Mouse (Mus musculus) liver, embryonic 16.5 days (tissue): Measurements from ENCODE around the gene Macrod2. TPM values are rescaled to one million over a fixed set of nuclear protein-coding genes. Genes with fewer than 3 reads are reported as not detected.

ENCODE experiments used
- ATAC-seq: fragments of 200-750 bp; cut with Nextera tagmentation; 2 replicates; pipeline ENCODE4 v1.8.0; 2017; ENCODE audit warnings: low read depth, mild to moderate bottlenecking, moderate number of reproducible peaks, moderate library complexity
- H3K27ac ChIP-seq: fragments of 300-500 bp; sonication (generic); 2 replicates; pipeline ENCODE4 v1.5.1; 2014; ENCODE audit warnings: mild to moderate bottlenecking, low read length
- H3K27me3 ChIP-seq: fragments of 300-500 bp; sonication (generic); 2 replicates; pipeline ENCODE4 v1.6.1; 2014; ENCODE audit warnings: low read depth, low read length, mixed read lengths; ENCODE audit not compliant: control insufficient read depth, insufficient read depth
- H3K36me3 ChIP-seq: fragments of 300-500 bp; sonication (generic); 2 replicates; pipeline ENCODE4 v1.6.1; 2014; ENCODE audit warnings: mild to moderate bottlenecking; ENCODE audit not compliant: control insufficient read depth, insufficient read depth
- H3K4me1 ChIP-seq: fragments of 300-500 bp; sonication (generic); 2 replicates; pipeline ENCODE4 v1.6.1; 2014; ENCODE audit warnings: low read depth, low read length, mixed read lengths; ENCODE audit not compliant: control insufficient read depth
- H3K4me2 ChIP-seq: fragments of 300-500 bp; sonication (generic); 2 replicates; pipeline ENCODE4 v1.6.1; 2014; ENCODE audit warnings: low read depth, low read length, mixed read lengths
- H3K4me3 ChIP-seq: fragments of 300-500 bp; sonication (generic); 2 replicates; pipeline ENCODE4 v1.5.1; 2014; ENCODE audit warnings: low read depth, mild to moderate bottlenecking, low read length
- H3K9ac ChIP-seq: fragments of 300-500 bp; sonication (generic); 2 replicates; pipeline ENCODE4 v1.6.1; 2014; ENCODE audit warnings: low read depth, low read length
- H3K9me3 ChIP-seq: fragments of 300-500 bp; sonication (generic); replicated peaks from 2 replicates; pipeline ENCODE4 v1.6.1; 2016; ENCODE audit warnings: low read length; ENCODE audit not compliant: control insufficient read depth
- WGBS: fragments of 180-500 bp; shearing (Covaris S2); extraction: QIAGEN DNeasy Blood & Tissue Kit; methylation state at CpG from one replicate; pipeline ENCODE4 v1.1.7; 2014; ENCODE audit not compliant: insufficient replicate concordance; 5-methylcytosine and 5-hydroxymethylcytosine counted together
- polyA plus RNA-seq: library from polyadenylated mRNA; unstranded; fragments of >200 nt; fragmentation: Nextera tagmentation; extraction: Ambion mirVana; gene quantifications from 2 replicates; pipeline ENCODE4 v1.2.1, GENCODE M21; 2015

Macrod2 gene
- polyA plus RNA-seq, 1 experiment from 2014 or later = 5.5 TPM

- whole genome bisulfite sequencing = 55% methylated on average over 8 of the region's 8 CpGs
- Histone ChIP-seq H3K27me3 (no peaks in the 10 kb centered on the region), H3K4me1 (no peaks in the 10 kb centered on the region), H3K9me3 (no peaks in the 10 kb centered on the region), H3K9ac (no peak overlapping the region), H3K27ac (no peak overlapping the region), H3K36me3 (no peaks in the 10 kb centered on the region), H3K4me2 (no peak overlapping the region), H3K4me3 (no peak overlapping the region)
- no peak for ATAC-seq
Observed at GRCm38 (mm10) chr2:141825606-141826495, 1430.7 kb downstream of the Macrod2 start.

GRCm38 (mm10) chr2:141830496-141830895 is 1435.4 kb downstream of the Macrod2 start:
- ATAC-seq = no peak
- Histone ChIP-seq H3K27ac (no peak overlapping the region), H3K9me3 (no peaks in the 10 kb centered on the region), H3K9ac (no peak overlapping the region), H3K4me1 (no peaks in the 10 kb centered on the region), H3K36me3 (no peaks in the 10 kb centered on the region), H3K4me2 (no peak overlapping the region), H3K4me3 (no peak overlapping the region), H3K27me3 (no peaks in the 10 kb centered on the region)
- WGBS = 51% methylated on average over 2 of the region's 2 CpGs

- WGBS = 63% methylated on average over 5 of the region's 5 CpGs
- Histone ChIP-seq H3K4me1 (no peaks in the 10 kb centered on the region), H3K9ac (no peak overlapping the region), H3K4me2 (no peak overlapping the region), H3K9me3 (no peaks in the 10 kb centered on the region), H3K27ac (no peak overlapping the region), H3K36me3 (no peaks in the 10 kb centered on the region), H3K4me3 (no peak overlapping the region), H3K27me3 (no peaks in the 10 kb centered on the region)
- ATAC-seq = no peak
Observed at GRCm38 (mm10) chr2:141831515-141831914, 1436.4 kb downstream of the Macrod2 start.

- Histone ChIP-seq H3K4me1 (no peaks in the 10 kb centered on the region), H3K27me3 (no peaks in the 10 kb centered on the region), H3K9me3 (no peaks in the 10 kb centered on the region), H3K27ac (no peak overlapping the region), H3K4me3 (no peak overlapping the region), H3K9ac (no peak overlapping the region), H3K4me2 (no peak overlapping the region), H3K36me3 (no peaks in the 10 kb centered on the region)
- ATAC-seq = no peak
- 33% methylated on average over 4 of the region's 4 CpGs for WGBS
Observed at GRCm38 (mm10) chr2:141834156-141834782, 1439.2 kb downstream of the Macrod2 start.

- H3K9me3 ChIP-seq = no peaks in the 10 kb centered on the region
- no peak for ATAC-seq
- no peak overlapping the region for H3K4me3 ChIP-seq
- H3K27me3 ChIP-seq = no peaks in the 10 kb centered on the region
- H3K36me3 ChIP-seq = no peaks in the 10 kb centered on the region
- H3K4me1 ChIP-seq = no peaks in the 10 kb centered on the region
- 53% methylated on average over 6 of the region's 6 CpGs for WGBS
- no peak overlapping the region for H3K4me2 ChIP-seq
- H3K9ac ChIP-seq = no peak overlapping the region
- no peak overlapping the region for H3K27ac ChIP-seq
Observed at GRCm38 (mm10) chr2:141844408-141845175, 1449.5 kb downstream of the Macrod2 start.

- H3K9me3 ChIP-seq = no peaks in the 10 kb centered on the region
- H3K27me3 ChIP-seq = no peaks in the 10 kb centered on the region
- no peak overlapping the region for H3K4me3 ChIP-seq
- 54% methylated on average over 2 of the region's 2 CpGs for WGBS
- no peak overlapping the region for H3K27ac ChIP-seq
- no peak overlapping the region for H3K9ac ChIP-seq
- no peaks in the 10 kb centered on the region for H3K4me1 ChIP-seq
- no peak for ATAC-seq
- H3K4me2 ChIP-seq = no peak overlapping the region
- no peaks in the 10 kb centered on the region for H3K36me3 ChIP-seq
Observed at GRCm38 (mm10) chr2:141859220-141859619, 1464.1 kb downstream of the Macrod2 start.

- Histone ChIP-seq H3K4me2 (no peak overlapping the region), H3K27ac (no peak overlapping the region), H3K4me1 (no peaks in the 10 kb centered on the region), H3K27me3 (no peaks in the 10 kb centered on the region), H3K36me3 (no peaks in the 10 kb centered on the region), H3K4me3 (no peak overlapping the region), H3K9ac (no peak overlapping the region), H3K9me3 (no peaks in the 10 kb centered on the region)
- no peak for ATAC-seq
- WGBS = 72% methylated on average over 6 of the region's 6 CpGs
Observed at GRCm38 (mm10) chr2:141861679-141862268, 1466.7 kb downstream of the Macrod2 start.

GRCm38 (mm10) chr2:141862531-141863265 is 1467.6 kb downstream of the Macrod2 start:
- no peaks in the 10 kb centered on the region for H3K27me3 ChIP-seq
- 50% methylated on average over 9 of the region's 9 CpGs for WGBS
- H3K9me3 ChIP-seq = no peaks in the 10 kb centered on the region
- no peak overlapping the region for H3K4me2 ChIP-seq
- no peak for ATAC-seq
- H3K36me3 ChIP-seq = no peaks in the 10 kb centered on the region
- H3K4me1 ChIP-seq = no peaks in the 10 kb centered on the region
- H3K9ac ChIP-seq = no peak overlapping the region
- H3K4me3 ChIP-seq = no peak overlapping the region
- H3K27ac ChIP-seq = no peak overlapping the region
